Mouse (Mus musculus): Measurements from ENCODE around the gene Eef1akmt3.

GRCm38 (mm10) chr10:127062503-127062902 lies 21.2 kb upstream of the Eef1akmt3 start:
- TF ChIP-seq CTCF (IDR thresholded peaks at IDR 0.05; ENCODE audit: insufficient read depth, low read depth, low read length) (no peak), POLR2A (IDR thresholded peaks at IDR 0.05; ENCODE audit: insufficient read depth, low read depth, low read length) (no peak)

All from olfactory bulb, adult 2 months (tissue).